Mouse (Mus musculus) cerebellum, adult 11 months (tissue): Measurements from ENCODE around the gene Polr2b.

Source experiments
- DNase-seq: peaks from one replicate; pipeline ENCODE4 v3.0.0; 2022

Polr2b gene

DNA sequence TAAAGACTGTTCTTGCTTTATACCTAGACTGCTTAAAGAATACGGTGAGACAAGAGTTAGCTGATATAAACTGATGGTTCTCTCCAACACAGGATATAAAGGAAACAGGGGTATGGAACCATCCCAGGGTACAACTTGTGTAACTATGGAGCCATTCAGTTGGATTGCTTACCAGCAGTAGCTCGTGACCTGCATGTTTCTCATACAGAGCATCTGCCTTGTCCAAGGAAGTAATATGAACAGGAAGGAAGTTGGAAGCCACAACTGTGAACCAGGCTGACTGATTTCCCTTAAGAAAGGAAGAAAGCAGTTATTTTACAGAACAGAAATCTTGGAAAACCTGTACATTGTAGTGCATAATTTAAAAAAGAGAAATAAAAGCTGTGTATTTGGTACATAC is 10.5 kb upstream of the Polr2b start:
- no peak for DNase-seq

DNA sequence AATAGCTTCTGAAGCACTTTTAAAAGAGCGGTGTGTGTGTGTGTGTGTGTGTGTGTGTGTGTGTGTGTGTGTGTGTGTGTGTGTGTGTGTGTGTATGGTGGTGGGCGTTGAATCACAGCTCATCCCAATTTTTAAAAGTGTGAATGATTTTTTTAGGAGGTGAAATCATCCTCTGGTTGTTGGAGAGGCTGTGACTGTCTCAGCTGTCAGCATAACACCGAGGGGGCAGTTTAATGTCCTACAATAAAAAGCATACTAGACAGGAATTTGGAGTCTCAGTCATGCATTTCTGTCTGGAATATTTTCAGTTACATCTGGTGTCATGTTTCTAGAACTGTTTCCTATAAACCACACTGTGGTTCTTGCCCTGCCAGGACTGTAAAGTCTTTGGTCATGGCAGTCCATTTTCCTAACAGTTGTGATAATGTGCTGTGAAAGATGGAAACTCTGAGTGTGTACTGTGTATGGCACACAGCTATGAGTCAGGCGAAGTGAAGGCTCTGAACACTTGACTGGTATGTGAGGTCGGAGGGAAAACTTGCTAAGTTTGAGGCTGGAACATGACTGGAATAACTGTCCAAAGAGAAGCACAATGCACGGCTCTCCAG is 8.5 kb upstream of the Polr2b start:
- DNase-seq, result no peak

DNA sequence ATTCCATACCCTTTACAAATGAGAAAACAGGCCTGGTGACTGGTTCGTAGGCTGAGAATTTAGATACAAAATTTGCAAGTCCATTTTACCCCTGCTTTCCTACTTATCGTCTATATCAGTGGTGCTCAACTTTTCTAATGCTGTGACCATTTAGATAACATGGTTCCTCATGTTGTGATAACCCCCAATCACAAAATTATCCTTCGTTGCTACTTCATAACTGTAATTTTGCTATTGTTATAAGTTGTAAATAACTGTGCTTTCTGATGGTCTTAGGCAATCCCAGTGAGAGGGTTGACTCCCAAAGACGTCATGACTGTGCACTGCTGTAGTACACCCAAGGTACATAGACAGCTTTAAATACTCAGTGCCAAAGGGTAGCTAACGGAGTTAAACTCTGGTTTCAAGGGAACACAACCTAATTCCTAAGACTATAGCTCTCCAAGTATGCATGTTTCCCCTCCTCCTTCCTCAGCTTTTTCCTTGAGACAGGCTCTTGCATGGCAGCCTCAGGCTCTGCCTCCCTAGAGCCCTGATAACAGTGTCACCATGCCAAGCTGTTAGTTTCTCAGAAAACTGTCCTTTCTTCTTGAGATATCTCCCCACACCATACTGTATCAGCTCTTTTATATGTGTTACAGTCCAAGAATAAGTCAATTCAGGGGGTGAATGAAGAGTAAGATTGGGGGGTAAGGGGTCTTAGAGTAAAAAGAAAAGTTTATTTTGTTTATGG is 2.0 kb upstream of the Polr2b start:
- no peak for DNase-seq

DNA sequence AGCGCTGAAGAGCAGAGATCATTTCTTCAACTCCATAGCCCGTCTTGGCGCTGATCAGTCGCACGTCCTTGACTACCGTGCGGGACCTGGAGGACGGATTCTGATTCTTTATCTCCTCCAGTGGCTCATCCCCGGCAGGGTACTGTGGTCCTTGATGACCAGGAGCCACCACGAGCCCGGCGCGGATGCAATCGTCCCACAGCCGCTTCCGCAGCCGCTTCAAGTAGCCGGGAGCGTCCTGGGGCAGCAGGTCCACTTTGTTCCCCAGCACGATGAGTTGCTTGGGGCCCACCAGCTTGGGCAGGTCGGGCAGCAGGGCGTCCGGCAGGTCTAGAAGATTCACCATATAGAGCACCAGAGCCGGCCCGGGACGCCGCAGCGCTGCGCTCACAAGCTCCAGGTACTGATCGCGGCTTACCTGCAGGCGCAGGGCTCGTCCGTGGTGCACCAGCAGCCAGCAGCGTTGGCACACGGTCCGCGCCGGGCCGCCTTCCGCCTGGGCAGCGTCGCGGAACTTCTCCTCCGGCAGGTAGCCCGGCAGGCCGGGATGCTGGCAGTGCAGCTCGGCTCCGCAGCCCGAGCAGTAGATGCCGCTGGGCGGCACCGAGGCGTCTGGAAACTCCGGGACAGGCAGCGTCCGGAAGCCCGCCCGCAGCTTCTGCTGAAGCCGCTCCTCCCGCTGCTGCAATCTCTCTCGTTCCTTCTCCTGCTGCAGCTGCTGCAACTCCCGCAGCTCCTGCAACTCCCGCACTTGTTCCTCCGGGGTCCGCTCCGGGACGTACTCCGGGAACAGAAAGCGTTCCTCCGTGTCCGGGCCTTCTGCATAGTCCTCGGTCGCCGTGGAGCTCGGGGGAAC is 668 bp upstream of the Polr2b start:
- peak; percentile 46 for DNase-seq

DNA sequence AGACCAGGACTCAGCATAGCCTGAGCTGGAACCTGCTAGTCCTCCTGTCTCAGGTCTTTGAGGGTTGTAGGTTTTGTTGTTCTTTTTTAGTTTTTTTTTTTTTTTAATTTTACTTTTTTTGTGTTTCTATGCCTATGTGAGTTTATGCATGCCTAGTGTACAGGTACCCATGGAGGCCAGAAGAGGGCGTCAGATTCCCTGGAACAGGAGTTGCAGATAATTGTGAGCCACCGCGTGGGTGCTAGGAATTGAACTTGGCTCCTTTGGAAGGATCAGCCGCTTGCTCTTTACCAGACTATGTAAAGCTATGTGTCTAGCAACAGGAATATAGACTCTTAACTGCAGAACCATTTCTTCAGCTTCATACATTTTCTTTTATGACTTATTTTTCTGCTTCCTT is 4.3 kb downstream of the Polr2b start:
- DNase-seq, result no peak

DNA sequence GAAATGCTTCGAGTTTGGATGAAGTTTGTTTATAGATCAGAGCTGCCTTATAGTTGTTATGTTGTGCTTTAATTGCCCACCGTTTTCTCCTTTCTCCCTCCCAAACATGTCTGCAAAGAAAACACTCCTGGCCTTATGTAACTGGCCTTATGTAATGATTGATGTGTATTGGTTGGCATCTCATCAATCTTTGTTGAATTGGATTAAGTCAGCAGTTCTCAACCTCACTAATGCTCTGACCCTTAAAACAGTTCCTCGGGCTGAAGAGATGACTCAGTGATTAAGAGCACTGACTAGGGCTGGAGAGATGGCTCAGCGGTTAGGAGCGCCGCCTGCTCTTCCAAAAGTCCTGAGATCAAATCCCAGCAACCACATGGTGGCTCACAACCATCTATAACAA is 5.0 kb downstream of the Polr2b start:
- DNase-seq, result no peak

DNA sequence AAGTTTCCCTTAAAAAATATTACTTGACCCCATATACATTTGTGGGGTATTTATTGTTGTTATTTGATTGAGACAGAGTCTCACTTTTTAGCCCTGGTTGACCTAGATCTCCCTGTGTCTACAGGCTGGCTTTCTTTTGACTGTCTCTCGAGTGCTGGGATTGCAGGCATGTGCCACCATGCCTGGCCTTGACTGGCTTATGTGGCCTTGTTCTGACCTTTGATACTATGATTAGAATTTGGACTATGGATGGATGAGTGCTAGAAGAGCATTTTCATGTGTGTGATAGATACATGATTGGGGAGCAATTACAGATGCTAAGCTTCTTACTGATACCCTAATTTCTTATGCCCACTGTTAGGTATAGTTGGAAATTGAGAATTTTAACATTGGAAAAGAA is 15.0 kb downstream of the Polr2b start:
- DNase-seq, result no peak

DNA sequence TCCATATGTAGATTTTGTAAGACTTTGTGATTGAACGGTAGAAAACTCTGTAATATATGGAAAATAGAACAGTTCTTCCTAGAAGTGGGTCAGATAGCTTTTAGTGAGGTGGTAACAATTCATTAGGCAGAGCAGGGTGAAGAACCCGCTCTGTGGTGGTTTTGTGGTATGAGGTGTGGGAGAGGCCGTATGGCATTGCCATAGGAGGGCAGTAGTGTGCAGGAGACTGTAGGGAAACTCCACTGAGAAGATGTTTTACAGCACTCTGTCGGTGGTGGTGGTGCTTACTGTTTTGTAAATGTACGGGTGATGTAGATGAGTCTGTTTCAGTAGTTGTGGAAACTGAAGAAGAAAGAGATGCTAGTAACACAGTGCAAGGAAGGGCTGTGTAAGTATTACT is 20.2 kb downstream of the Polr2b start:
- no peak for DNase-seq

DNA sequence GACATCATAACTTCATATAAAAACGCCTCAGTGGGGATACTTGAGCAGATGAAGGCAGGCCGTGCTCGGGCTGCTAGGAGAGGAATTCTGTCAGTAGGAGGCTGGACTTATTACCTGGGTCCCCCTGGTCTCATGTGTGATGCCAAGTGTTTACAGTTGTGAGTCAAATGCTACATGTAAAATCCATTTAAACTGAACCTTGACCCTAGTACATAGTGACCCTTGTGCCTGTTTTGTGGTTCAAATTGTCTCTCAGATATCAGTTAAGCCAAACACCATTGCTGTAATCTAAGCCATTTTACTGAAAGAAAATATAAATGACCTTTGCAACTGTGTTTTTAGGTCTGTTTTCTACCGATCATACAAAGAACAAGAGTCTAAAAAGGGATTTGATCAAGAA is 30.1 kb downstream of the Polr2b start:
- DNase-seq, result no peak

DNA sequence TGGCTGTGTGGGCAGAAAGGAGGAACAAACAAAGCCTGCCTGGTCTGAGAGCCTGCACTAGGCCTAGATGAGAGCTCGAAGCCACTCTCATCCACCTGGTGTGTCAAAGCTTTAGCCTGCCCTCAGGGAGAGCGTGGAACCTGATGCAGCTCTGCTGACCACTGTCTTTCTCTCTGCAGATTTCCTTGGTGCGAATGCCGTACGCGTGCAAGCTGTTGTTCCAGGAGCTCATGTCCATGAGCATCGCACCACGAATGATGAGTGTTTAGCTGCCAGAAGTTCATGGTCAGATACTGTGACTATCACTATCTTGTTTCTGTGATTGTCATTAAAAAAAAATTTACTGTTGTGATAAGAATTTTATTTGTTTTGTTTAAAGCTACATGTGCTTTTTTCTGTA is 39.0 kb downstream of the Polr2b start:
- DNase-seq, result no peak

DNA sequence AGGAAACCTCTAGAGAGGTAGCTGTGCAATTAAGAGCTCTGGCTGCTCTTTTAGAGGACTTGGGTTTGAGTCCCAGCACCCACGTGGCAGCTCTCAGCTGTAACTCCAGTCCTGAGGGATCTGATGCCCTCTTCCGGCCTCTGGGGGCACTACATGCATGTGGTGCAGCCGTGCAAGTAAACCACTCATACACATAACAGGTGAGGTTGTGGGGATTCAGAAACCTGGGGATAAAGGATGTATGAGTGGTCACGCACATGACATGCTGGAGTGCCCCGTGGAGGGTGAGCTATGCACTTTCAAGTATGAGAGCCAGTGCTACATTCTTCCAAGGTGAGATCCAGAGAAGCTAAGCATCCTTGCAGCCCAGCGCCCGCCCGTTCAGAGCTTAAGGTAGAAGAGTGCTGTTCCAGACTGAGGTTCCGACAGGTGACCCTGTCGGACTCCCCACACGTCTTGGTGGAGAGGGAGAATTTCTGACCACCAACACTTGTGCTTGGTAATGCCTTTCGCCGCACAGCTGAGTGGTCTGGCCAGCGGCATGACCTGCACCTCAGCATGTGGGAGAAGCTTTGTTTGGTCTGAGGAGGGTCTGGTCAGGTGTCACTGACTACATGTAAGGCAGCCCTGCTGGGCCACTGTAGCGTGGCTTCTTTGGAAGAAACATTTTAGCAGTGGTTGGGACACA is 40.2 kb downstream of the Polr2b start:
- DNase-seq, result no peak

DNA sequence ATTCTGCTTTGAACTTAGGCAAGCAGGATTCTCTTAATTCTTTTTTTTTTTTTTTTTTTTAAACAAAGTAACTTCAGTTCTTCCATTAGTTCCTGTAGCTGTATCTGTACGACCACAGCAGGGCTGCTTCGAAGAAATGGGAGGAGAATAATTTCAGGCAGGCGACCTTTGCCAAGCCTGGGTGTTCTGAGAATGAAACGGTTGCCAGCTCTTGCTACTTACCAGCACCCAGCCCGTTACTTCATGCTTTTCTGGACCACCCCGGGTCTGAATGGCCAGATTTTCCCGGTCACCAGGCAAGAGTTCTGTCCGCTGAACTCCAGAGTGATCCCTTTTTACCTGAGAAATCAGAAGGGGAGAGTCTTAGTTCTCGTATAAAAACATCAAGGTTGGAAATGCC is 41.7 kb downstream of the Polr2b start:
- DNase-seq, result no peak

DNA sequence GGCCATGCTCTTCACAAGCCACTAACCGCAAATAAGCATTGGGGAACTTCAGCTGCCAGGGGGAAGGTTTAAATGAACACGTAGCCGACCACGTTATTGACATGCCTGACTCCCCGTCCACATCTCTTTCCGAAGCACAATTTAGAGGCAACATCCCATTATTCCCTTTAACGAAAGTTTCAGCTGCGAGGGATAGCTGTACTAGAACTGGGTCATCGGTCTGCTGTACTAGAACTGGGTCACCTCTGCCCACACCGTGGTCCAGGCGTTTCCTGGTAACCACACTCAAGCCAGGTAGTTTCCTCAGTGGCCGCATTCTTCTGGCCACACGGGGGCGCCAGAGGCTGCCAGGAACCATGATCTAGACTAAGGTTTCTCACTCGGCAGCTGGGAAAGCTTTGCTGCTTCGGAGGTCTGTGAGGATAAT is 44.4 kb downstream of the Polr2b start:
- DNase-seq, result peak; percentile 71

DNA sequence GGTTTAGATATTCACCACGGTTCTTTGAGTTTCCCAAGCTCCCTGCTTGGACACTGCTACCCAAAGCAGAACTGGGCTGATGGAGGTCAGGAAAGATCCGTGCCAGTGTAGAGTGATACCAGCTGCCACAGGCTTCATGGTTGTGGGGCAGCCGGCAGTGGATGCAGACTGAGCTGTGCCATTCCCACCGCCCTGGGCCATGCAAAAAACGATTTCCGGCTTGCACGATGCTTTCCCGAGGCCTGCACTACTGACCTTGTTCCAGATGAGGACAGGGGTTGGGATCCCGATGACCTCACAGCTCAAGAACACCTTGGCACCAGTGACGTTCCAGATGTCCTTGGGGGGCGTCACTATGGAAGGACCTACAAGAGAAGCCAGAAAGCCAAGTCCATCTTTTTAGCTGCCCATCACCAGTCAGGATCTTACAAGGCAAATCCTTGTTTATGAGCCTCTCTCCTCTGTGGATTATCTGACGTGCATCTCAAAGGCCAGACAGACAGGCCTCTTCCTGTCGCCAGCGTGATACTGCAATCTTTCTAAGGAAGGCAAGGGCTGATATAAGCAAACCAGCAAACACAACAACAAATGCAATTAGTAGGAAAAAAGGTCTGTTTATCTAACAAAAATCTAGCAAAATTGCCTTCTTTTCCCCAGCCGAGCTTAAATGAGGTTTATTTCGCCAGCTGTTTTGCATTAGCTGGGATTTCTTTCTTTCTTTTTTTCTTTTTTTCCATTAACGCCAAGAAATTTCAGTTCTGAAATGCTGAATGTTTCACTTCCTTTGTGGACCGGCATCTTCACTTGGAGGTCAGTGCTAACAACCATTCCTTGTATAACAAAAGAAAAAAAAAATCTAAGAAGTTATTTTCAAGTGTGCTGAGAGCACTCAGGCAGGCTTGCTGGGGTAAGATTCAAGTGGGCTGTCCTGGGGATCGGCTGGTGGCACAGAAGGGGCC is 45.6 kb downstream of the Polr2b start:
- DNase-seq, result no peak

DNA sequence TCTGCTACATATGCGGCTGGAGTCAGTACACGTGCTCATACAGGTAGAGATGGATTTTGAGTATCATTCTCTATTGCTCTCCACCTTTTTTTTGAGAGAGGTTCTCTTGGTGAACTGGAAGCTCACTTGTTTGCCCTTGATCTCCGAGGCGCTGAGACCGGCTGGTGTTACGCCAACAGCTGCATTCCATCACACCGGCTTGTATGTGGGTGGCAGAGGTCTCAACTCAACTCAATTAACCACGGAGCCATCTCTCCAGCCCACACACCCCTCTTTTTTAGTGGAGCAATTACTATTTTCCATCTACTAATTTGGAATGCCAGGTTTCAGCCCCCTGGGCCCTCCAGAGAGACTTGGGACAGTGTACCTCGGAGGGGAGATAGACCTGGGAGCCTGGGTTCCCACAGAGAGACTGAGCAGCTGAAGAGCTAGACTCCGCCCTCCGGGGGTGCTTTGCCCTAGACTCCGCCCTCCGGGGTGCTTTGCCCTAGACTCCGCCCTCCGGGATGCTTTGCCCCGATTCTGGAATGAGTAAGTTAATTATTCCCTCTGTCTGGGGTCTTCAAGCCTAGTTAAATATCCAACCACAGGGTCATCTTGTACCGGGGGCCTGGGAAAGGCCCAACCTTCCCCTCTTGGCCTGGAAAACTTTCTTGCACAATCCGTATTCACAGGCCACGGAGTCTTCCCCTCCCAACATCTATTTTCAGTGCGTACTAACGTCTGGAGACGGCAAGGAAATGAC is 47.6 kb downstream of the Polr2b start:
- no peak for DNase-seq

DNA sequence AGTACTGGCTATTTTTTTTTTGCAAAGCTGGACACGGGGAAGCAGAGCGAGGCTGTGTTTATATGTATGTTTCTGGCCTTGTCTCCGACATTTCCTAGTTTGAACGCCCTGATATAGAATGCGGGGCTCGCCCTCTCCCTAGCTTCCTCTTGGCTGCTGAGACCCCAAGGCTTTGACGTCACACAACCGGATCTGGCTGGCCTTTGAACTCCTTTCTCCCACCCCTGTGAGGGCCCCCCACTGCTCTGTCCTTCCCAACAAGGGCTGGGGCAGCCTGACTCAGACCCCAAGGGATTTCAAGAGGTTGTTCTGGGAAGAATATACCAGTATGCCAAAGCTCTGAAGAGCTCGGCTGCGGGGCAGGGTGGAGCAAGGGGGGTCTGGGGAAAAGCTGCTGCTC is 48.4 kb downstream of the Polr2b start:
- no peak for DNase-seq

DNA sequence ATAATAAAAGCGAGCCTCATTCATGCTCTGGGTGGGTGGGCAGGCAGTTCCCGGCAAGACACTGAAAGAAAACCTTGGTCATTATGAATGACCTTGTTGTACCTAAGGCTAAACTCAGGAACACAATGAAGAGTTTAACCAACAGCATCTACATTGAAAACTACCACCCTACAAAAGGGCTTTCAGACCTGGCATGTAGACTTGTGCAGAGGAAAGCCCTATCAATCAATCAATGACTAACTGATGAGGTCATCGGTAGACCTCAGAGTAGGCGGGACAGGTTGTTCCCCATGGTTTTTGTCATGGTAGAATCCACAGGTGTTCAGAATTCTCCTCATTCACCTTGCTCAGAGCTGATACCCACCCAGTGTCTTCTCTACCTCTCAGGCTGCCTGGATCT is 50.0 kb downstream of the Polr2b start:
- DNase-seq, result no peak

DNA sequence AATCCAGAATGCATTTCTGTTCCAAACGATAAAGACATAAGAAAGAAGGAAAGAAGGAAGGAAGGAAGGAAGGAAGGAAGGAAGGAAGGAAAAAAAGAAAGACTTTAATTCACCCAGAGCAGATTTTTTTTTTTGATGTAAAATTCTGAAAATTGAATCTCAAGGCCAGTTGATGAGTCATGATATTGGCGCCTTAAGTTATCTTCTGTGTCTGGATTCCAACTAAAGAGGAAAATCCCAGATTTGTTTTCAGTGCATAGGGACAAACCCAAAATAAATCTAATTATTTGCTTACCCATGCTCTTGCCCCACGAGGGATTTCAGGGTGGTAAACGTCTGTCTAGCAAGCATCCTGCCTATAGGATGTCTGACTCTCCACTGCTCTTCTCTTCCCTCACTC is 51.1 kb downstream of the Polr2b start:
- no peak for DNase-seq

DNA sequence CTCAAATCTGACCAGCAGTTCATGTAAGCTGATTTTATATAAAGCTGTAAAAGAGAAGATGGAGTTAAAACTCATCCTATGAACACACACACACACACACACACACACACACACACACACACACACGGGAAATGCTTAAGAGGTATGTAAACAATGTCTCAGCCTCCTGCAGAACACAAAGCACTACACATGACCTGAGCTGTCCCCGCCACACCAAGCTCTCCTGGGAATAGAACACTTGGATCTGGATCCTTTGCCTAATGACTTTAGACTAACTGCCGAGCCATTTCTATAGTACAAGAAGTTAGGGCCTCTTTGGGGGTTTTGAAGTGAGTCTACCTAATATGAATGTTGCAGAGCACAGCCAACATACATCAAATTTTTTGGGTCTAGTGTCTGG is 52.2 kb downstream of the Polr2b start:
- DNase-seq, result no peak

DNA sequence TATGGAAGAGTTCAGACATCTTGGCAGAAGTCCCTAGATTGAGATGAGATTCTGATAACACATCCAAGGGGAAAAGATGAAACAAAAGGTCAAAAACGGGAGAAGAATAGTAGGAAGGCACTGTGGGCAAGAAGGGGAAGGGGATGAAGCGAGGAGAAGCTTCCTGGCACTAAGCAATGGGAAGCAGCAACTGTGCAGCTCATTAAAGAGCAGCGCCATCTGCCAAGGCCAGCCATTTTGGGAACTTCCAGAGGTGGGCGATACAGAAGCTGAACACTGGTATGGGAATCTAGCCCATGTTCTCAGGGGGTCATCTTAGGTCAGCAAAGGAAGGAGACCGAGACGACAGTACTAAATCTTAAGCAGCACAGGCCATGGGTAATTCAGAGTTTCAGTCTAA is 53.7 kb downstream of the Polr2b start:
- DNase-seq, result no peak

DNA sequence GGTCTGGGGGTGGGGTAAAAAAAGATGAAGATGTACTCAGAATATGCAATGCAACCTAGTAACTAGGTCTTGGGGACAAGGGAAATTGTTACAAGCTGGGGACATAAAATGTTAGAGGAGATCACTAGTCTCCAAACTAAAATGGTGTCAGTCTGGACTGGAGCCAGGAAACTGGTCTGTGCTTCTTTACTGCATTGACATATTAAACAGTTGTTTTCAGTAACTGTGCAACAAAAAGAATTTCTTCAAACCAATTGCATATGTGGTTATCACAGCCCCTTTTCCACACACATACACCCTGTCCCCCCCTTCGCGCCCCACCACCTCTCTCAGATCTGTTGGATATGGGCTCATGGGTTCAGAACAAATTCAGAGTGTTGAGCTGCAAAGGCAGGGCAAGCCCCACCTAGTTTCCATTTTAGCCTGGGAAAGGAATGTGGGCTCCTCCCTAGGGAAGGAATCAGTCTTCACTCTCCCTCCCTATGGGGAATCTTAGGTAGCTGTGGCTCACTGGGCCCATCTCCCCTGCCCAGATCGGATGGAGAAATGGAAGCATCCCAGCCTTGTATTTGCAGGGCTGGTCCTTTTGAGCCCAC is 54.6 kb downstream of the Polr2b start:
- no peak for DNase-seq
